Mouse (Mus musculus) kidney, adult 2 months (tissue): ENCODE data around the gene Rnf212b. TPM values are rescaled to one million over a fixed set of nuclear protein-coding genes. Genes with fewer than 3 reads are reported as not detected.
A peak's percentile ranks its signal among the peaks of the same experiment; 100 is the strongest.

Experiments used
- DNase-seq: peaks from one replicate; pipeline ENCODE4 v3.0.0; 2021
- H3K27ac ChIP-seq: fragments of 200-500 bp; 2 replicates; pipeline ENCODE4 v1.5.1; 2012; ENCODE audit warnings: low read depth, low read length, control low read depth, inconsistent platforms; ENCODE audit not compliant: insufficient read depth
- H3K27me3 ChIP-seq: fragments of 200-500 bp; replicated peaks from 2 replicates; pipeline ENCODE4 v1.6.1; 2012; ENCODE audit warnings: mild to moderate bottlenecking, moderate library complexity, low read length, inconsistent platforms; ENCODE audit not compliant: control insufficient read depth, insufficient read depth
- H3K36me3 ChIP-seq: fragments of 200-500 bp; 2 replicates; pipeline ENCODE4 v1.6.1; 2012; ENCODE audit warnings: mild to moderate bottlenecking, moderate library complexity, low read length, inconsistent platforms; ENCODE audit not compliant: control insufficient read depth, insufficient read depth
- H3K4me1 ChIP-seq: fragments of 200-500 bp; 2 replicates; pipeline ENCODE4 v1.6.1; 2011; ENCODE audit warnings: low read length; ENCODE audit not compliant: control insufficient read depth, insufficient read depth
- H3K4me3 ChIP-seq: fragments of 200-500 bp; 2 replicates; pipeline ENCODE4 v1.5.1; 2011; ENCODE audit warnings: mild to moderate bottlenecking, low read depth, low read length, control low read depth; ENCODE audit not compliant: insufficient read depth
- CTCF ChIP-seq: fragments of 200-500 bp; conservative IDR thresholded peaks from 2 replicates; pipeline ENCODE4 v1.5.1; 2011; ENCODE audit warnings: low read depth, mild to moderate bottlenecking, control low read depth, low read length, moderate library complexity, mixed read lengths; ENCODE audit not compliant: insufficient read depth, insufficient read length
- POLR2A ChIP-seq: fragments of 200-500 bp; IDR thresholded peaks from one replicate; pipeline ENCODE4 v1.6.1; 2011; ENCODE audit warnings: low read depth, low read length, control low read depth
- WGBS: fragments of 180-500 bp; shearing (Covaris S2); methylation state at CpG from one replicate; pipeline ENCODE4 v1.1.7; 2018; 5-methylcytosine and 5-hydroxymethylcytosine counted together
- polyA plus RNA-seq: library from polyadenylated mRNA; depleted of rRNA; stranded (reverse); fragments of >200 nt; gene quantifications from 2 replicates; pipeline ENCODE4 v1.2.3, GENCODE M21; 2012

The Rnf212b gene
- polyA plus RNA-seq, 1 experiment: 7.6 TPM

DNA sequence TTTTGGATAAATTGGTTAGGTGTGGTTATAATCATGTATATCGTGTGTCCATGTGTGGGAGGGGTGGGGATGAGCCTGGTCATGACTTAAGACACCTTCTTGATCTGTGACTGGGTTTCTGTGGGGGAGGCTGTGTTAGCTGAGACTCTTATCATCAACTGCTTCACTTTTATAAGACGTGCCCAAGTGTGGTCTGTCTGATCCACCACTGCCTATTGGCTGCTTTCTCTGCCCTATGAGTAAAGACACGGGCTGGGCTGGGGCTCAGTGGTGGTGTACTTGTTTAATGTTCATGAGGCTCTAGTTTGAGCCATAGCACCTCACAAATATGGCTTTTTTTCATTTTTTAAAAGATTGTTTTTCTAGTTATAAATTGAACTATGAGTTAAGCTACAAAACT, 1.8 kb downstream of the Rnf212b start:
- no peak overlapping the region for H3K4me3 ChIP-seq
- no peaks in the 10 kb centered on the region for H3K36me3 ChIP-seq
- H3K27me3 ChIP-seq: no peaks in the 10 kb centered on the region
- peaks cover 3% of the 10 kb centered on the region; the same call in 1 of the 2 replicates for H3K4me1 ChIP-seq
- no peak for DNase-seq
- TF ChIP-seq POLR2A (no peak), CTCF (no peak)
- no peak overlapping the region for H3K27ac ChIP-seq
- WGBS: 61% methylated on average over 3 of the region's 3 CpGs

DNA sequence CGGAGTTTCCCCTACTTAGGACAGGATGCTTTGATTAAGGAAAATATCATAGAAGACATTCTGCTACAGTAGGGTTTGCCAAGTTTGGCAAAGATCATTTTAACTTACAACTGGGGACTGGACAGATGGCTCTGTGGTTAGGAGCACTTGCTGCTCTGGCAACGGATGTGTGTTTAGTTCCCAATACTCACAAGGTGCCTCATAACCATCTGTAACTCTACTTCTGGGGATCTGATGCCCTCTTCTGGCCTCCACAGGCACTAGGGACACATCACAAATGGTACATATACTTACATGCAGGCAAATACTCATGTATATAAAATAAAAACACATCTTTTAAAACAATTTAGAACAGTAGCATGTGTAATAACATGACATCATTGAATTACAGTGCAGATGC, 3.9 kb downstream of the Rnf212b start:
- Histone ChIP-seq H3K36me3 (no peaks in the 10 kb centered on the region), H3K4me3 (no peak overlapping the region), H3K27ac (no peak overlapping the region), H3K4me1 (peaks cover 16% of the 10 kb centered on the region; the same call in 1 of the 2 replicates), H3K27me3 (no peaks in the 10 kb centered on the region)
- peak; percentile 72 for DNase-seq
- WGBS: 51% methylated on average over 2 of the region's 2 CpGs
- no peak for TF ChIP-seq POLR2A
- TF ChIP-seq CTCF: peak; percentile 54

DNA sequence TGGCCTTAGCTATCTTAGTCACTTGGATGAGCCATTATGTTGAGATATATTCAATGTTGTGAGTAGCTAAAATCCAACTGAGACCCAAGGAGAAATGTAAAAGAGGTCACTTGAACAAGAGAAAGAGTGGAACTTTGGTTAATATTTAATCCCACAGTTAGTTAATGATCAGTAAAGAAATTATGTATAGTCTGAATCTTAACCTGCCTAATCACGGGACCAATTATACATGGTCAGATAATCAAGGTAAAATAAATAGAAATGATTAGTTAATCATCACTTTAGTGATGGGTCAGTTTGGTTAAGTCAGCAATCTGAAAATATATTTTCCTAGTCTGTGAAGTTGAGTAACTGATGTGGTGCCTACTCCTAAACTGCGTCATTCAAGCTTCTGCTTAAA, 8.4 kb downstream of the Rnf212b start:
- peak; percentile 66 for DNase-seq
- Histone ChIP-seq H3K4me1 (peaks cover 26% of the 10 kb centered on the region; the same call in 1 of the 2 replicates), H3K36me3 (no peaks in the 10 kb centered on the region), H3K27ac (peak overlapping the region; percentile 100), H3K27me3 (no peaks in the 10 kb centered on the region), H3K4me3 (no peak overlapping the region)
- TF ChIP-seq CTCF (no peak), POLR2A (no peak)
- WGBS: 36% methylated on average over 2 of the region's 2 CpGs

DNA sequence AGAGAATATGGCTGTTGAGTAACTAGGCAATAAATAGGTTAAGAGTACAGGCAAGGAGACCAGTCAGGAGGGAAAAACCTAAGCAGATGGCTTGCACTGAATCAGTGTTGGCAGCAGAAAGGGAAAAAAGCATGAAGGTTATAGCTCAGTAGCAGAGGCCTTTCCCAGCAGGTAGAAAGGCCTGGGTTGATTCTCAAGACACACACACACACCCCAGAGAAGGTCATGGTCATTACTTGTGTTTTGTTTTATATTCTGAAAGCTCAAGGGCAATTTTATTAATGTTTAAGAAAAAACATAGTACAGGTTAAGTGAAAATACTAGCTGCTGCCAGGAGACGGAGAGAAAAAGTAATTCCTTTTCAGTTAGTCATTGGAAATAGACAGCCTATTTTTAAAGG, 9.8 kb downstream of the Rnf212b start:
- Histone ChIP-seq H3K4me3 (no peak overlapping the region), H3K27me3 (no peaks in the 10 kb centered on the region), H3K36me3 (no peaks in the 10 kb centered on the region), H3K27ac (peak overlapping the region; percentile 96), H3K4me1 (peaks cover 26% of the 10 kb centered on the region; the same call in 1 of the 2 replicates)
- WGBS: 16% methylated on average over 1 of the region's 1 CpGs
- TF ChIP-seq CTCF (no peak), POLR2A (no peak)
- DNase-seq: peak; percentile 74

DNA sequence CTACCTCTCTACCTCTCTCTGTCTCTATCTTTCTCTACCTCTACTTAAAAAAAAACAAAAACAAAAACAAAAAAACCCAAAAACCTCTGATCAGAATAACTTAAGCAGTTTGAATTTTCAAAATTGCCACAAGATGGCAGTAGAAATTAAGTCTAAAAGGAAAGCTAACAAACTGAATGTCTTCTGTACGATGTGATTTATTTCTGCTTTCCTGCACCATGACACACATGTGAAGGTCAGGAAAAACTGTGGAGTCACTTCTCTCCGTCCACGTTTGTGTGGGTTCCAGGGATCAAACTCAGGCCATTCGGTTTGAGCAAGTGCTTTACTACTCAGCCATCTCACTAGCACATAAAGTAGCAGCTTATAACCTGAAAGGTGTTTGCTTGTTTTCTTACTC, 29.5 kb downstream of the Rnf212b start:
- no peak for TF ChIP-seq POLR2A
- 0 out of 2 replicates have a peak, but pooled peaks have one; percentile 19 for TF ChIP-seq CTCF
- no peaks in the 10 kb centered on the region for H3K27me3 ChIP-seq
- H3K27ac ChIP-seq: peak overlapping the region; percentile 84; the same call in 1 of the 2 replicates
- H3K4me3 ChIP-seq: no peak overlapping the region
- WGBS: 0% methylated on average over 4 of the region's 4 CpGs
- DNase-seq: peak; percentile 64
- no peaks in the 10 kb centered on the region for H3K36me3 ChIP-seq
- H3K4me1 ChIP-seq: peaks cover 3% of the 10 kb centered on the region; the same call in 1 of the 2 replicates

DNA sequence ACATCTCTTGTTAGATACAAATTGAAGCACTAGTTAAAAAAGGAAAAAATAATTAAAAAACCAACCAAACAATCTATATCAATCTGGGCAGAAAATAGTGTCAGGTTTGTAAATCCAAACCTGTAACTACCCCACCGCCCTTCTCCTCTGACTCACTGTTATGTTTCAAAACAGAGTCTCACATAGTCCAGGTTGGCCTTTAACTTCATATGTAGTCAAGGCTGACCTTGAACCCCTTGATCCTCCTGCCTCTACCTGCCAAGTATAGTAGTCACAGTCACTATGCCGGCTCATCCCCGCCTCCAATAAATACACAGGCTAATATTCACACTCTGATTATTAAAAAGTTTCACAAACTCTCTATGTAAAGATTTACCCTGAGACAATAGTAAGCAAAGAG, 41.8 kb downstream of the Rnf212b start:
- Histone ChIP-seq H3K4me1 (no peaks in the 10 kb centered on the region; the same call in 1 of the 2 replicates), H3K27ac (no peak overlapping the region), H3K36me3 (no peaks in the 10 kb centered on the region), H3K27me3 (no peaks in the 10 kb centered on the region), H3K4me3 (no peak overlapping the region)
- DNase-seq: no peak
- 83% methylated on average over 3 of the region's 3 CpGs for WGBS
- TF ChIP-seq CTCF (no peak), POLR2A (no peak)

DNA sequence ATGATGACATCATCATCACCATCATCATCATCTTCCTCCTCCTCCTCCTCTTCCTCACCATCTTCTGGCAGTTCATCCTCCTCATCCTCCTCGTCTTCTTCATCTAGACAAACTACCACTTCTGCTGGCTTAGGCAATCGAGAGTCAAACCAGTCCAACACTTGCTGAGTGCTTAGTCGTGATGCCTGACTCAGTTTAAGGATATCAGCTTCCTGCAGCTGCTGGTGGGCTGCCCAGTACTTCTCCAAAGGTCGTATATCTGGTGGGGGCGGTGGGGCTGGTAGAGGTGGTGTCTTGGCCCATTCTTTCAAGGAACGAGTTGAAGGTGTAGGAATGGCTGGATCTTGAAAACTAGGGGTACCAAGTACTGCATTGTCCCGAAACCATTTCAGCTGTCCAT, 42.8 kb downstream of the Rnf212b start:
- TF ChIP-seq CTCF (no peak), POLR2A (no peak)
- no peak overlapping the region for H3K4me3 ChIP-seq
- DNase-seq: no peak
- WGBS: 83% methylated on average over 7 of the region's 7 CpGs
- no peaks in the 10 kb centered on the region; the same call in 1 of the 2 replicates for H3K4me1 ChIP-seq
- H3K36me3 ChIP-seq: no peaks in the 10 kb centered on the region
- no peak overlapping the region for H3K27ac ChIP-seq
- H3K27me3 ChIP-seq: no peaks in the 10 kb centered on the region

DNA sequence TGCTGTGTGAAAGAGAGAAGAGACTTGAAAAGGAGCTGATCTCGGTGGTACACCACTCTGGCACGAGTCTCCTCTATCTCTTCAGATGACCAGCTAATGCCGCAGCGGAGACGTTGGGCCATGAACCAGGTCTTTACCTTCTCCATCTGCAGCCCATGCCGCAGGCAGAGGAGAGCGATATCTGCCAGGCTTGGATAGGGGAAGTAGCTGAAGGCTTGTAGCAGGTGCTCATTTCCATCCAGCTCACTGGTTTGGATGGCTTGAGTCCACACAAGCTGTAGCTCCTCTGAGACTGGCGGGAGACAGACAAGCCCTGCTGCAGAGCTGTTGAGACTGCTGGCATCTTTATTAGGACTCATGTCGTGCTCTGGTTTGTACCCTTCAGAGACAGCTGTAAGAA, 44.0 kb downstream of the Rnf212b start:
- no peak for TF ChIP-seq CTCF
- TF ChIP-seq POLR2A: no peak
- H3K4me1 ChIP-seq: no peaks in the 10 kb centered on the region; the same call in 1 of the 2 replicates
- H3K27me3 ChIP-seq: no peaks in the 10 kb centered on the region
- DNase-seq: no peak
- no peaks in the 10 kb centered on the region for H3K36me3 ChIP-seq
- WGBS: 85% methylated on average over 9 of the region's 9 CpGs
- no peak overlapping the region for H3K27ac ChIP-seq
- no peak overlapping the region for H3K4me3 ChIP-seq
